Mouse (Mus musculus) liver, embryonic 13.5 days (tissue): ENCODE results near the gene Lmf1. TPM values are rescaled to one million over a fixed set of nuclear protein-coding genes. Genes with fewer than 3 reads are reported as not detected.

ENCODE experiments used
- polyA plus RNA-seq: library from polyadenylated mRNA; unstranded; fragments of >200 nt; fragmentation: Nextera tagmentation; extraction: Ambion mirVana; gene quantifications from 2 replicates; pipeline ENCODE4 v1.2.1, GENCODE M21; 2015

The Lmf1 gene
- polyA plus RNA-seq, 1 experiment from 2014 or later = 11.6 TPM

Other genes starting within 250 kb of the Lmf1 start
- gene Tpsab1, start 233.5 kb upstream of the Lmf1 start, polyA plus RNA-seq = not detected in 2 replicates
- gene Tpsb2, start 212.8 kb upstream of the Lmf1 start, polyA plus RNA-seq = 0.25 TPM in 1 of 2 replicates, not detected in the other
- gene Tpsg1, start 209.8 kb upstream of the Lmf1 start, polyA plus RNA-seq = 0.48 and 0.81 TPM in 2 replicates
- 0.39 and 0.66 TPM in 2 replicates for gene Cacna1h, start 145.3 kb upstream of the Lmf1 start, polyA plus RNA-seq
- not detected in 2 replicates for gene Tekt4, start 124.5 kb upstream of the Lmf1 start, polyA plus RNA-seq
- not detected in 2 replicates for gene Sstr5, start 81.8 kb upstream of the Lmf1 start, polyA plus RNA-seq
- gene Sox8, start 8.4 kb upstream of the Lmf1 start, polyA plus RNA-seq = 0.28 and 0.29 TPM in 2 replicates
- 0.25 and 0.51 TPM in 2 replicates for gene Gng13, start 138.1 kb downstream of the Lmf1 start, polyA plus RNA-seq
- 24.8 and 25.4 TPM in 2 replicates for gene Chtf18, start 148.3 kb downstream of the Lmf1 start, polyA plus RNA-seq
- 7.6 and 8.4 TPM in 2 replicates for gene Rpusd1, start 148.6 kb downstream of the Lmf1 start, polyA plus RNA-seq
- gene Mslnl, start 157.0 kb downstream of the Lmf1 start, polyA plus RNA-seq = not detected in 2 replicates
- gene Msln, start 175.3 kb downstream of the Lmf1 start, polyA plus RNA-seq = 0.81 and 1.2 TPM in 2 replicates
- gene Narfl, start 194.7 kb downstream of the Lmf1 start, polyA plus RNA-seq = 16.4 and 17.5 TPM in 2 replicates
- 6.8 and 7.3 TPM in 2 replicates for gene Haghl, start 206.6 kb downstream of the Lmf1 start, polyA plus RNA-seq
- 0.05 and 0.07 TPM in 2 replicates for gene Ccdc78, start 207.5 kb downstream of the Lmf1 start, polyA plus RNA-seq
- 54.5 and 61.8 TPM in 2 replicates for gene Fam173a, start 213.8 kb downstream of the Lmf1 start, polyA plus RNA-seq
- 0.46 TPM in 1 of 2 replicates, not detected in the other for gene AC134908.4, start 216.6 kb downstream of the Lmf1 start, polyA plus RNA-seq
- gene Metrn, start 218.1 kb downstream of the Lmf1 start, polyA plus RNA-seq = 21.2 and 23.8 TPM in 2 replicates
- gene Fbxl16, start 230.0 kb downstream of the Lmf1 start, polyA plus RNA-seq = 0.05 and 0.32 TPM in 2 replicates
- gene Wdr24, start 244.5 kb downstream of the Lmf1 start, polyA plus RNA-seq = 11.9 and 14.2 TPM in 2 replicates
- gene Jmjd8, start 249.8 kb downstream of the Lmf1 start, polyA plus RNA-seq = 21.7 and 26.9 TPM in 2 replicates